Mouse (Mus musculus) midbrain, embryonic 11.5 days (tissue): ENCODE measurements around the gene Cenpq. TPM values are rescaled to one million over a fixed set of nuclear protein-coding genes. Genes with fewer than 3 reads are reported as not detected.

ENCODE experiments used
- ATAC-seq: fragments of 200-750 bp; cut with Nextera tagmentation; 2 replicates; pipeline ENCODE4 v1.8.0; 2017; ENCODE audit warnings: moderate TSS enrichment, moderate library complexity; ENCODE audit not compliant: low FRiP score
- DNase-seq: peaks from one replicate; pipeline ENCODE4 v3.0.0; 2015; ENCODE audit warnings: low spot score; ENCODE audit errors: missing footprints
- H3K27ac ChIP-seq: fragments of 300-500 bp; sonication (generic); 2 replicates; pipeline ENCODE4 v1.5.1; 2014; ENCODE audit warnings: low read depth, low read length
- H3K27me3 ChIP-seq: fragments of 300-500 bp; sonication (generic); 2 replicates; pipeline ENCODE4 v1.6.1; 2014; ENCODE audit warnings: mild to moderate bottlenecking, low read length, moderate library complexity, mixed read lengths; ENCODE audit not compliant: control insufficient read depth, insufficient read depth
- H3K36me3 ChIP-seq: fragments of 300-500 bp; sonication (generic); 2 replicates; pipeline ENCODE4 v1.6.1; 2014; ENCODE audit warnings: mild to moderate bottlenecking, low read length, moderate library complexity, mixed read lengths; ENCODE audit not compliant: control insufficient read depth, insufficient read depth
- H3K4me1 ChIP-seq: fragments of 300-500 bp; sonication (generic); 2 replicates; pipeline ENCODE4 v1.6.1; 2014; ENCODE audit warnings: low read length; ENCODE audit not compliant: control insufficient read depth, insufficient read depth
- H3K4me2 ChIP-seq: fragments of 300-500 bp; sonication (generic); 2 replicates; pipeline ENCODE4 v1.6.1; 2014; ENCODE audit warnings: mild to moderate bottlenecking, moderate library complexity
- H3K4me3 ChIP-seq: fragments of 300-500 bp; sonication (generic); 2 replicates; pipeline ENCODE4 v1.5.1; 2014; ENCODE audit warnings: low read depth, low read length
- H3K9ac ChIP-seq: fragments of 300-500 bp; sonication (generic); 2 replicates; pipeline ENCODE4 v1.6.1; 2014; ENCODE audit warnings: low read length
- H3K9me3 ChIP-seq: fragments of 300-500 bp; sonication (generic); 2 replicates; pipeline ENCODE4 v1.6.1; 2016; ENCODE audit warnings: low read length; ENCODE audit not compliant: control insufficient read depth
- WGBS: fragments of 180-500 bp; shearing (Covaris S2); extraction: QIAGEN DNeasy Blood & Tissue Kit; methylation state at CpG from one replicate; pipeline ENCODE4 v1.1.7; 2014; 5-methylcytosine and 5-hydroxymethylcytosine counted together
- polyA plus RNA-seq: library from polyadenylated mRNA; unstranded; fragments of >200 nt; fragmentation: Nextera tagmentation; extraction: Ambion mirVana; gene quantifications from 2 replicates; pipeline ENCODE4 v1.2.1, GENCODE M21; 2014

The Cenpq gene
- polyA plus RNA-seq, 1 experiment from 2014 or later = 44.1 TPM

DNA sequence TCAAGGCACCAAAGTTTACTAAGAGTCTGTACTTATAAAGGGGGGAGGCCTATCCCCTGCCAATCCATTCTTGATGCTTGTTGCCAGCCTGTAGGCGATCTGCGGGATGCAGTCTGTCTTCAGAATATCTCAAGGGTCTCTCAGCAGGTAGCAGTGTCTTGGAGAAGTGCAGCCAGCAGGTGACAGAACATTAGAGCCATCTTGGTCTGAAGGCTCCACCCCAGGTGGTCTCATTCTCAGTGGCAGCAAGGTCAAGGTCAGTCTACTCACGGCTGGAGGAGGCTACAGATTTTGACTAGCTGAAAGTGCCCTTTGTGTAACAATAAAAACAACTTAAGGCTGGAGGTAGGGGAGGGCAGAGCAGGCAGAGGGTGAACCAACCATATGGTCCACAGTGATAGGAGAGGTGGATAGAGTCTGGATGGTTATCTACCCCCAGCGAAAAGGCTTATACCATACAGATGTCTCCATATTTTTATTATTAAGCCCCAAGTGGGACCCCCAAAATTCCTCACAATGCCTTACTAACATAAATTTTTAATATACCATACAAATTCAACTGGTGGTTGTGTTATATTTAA, 35.0 kb downstream of the Cenpq start:
- Histone ChIP-seq H3K4me2 (no peak overlapping the region), H3K4me3 (no peak overlapping the region), H3K36me3 (no peaks in the 10 kb centered on the region), H3K27ac (no peak overlapping the region), H3K4me1 (peaks cover 3% of the 10 kb centered on the region; the same call in 1 of the 2 replicates), H3K9me3 (no peaks in the 10 kb centered on the region), H3K27me3 (no peaks in the 10 kb centered on the region), H3K9ac (no peak overlapping the region)
- 47% methylated on average over 4 of the region's 4 CpGs for WGBS
- no peak for DNase-seq
- ATAC-seq = no peak

- DNase-seq = peak; percentile 85
- Histone ChIP-seq H3K4me3 (no peak overlapping the region), H3K9me3 (no peaks in the 10 kb centered on the region), H3K36me3 (no peaks in the 10 kb centered on the region), H3K4me1 (no peaks in the 10 kb centered on the region), H3K27ac (no peak overlapping the region), H3K4me2 (no peak overlapping the region), H3K27me3 (no peaks in the 10 kb centered on the region), H3K9ac (no peak overlapping the region)
- 0 out of 2 replicates have a peak, but pooled peaks have one; percentile 69 for ATAC-seq
- 78% methylated on average over 1 of the region's 1 CpGs for WGBS
These were observed 38.0 kb downstream of the Cenpq start for GRCm38 (mm10) chr17:40896863-40897262.

DNA sequence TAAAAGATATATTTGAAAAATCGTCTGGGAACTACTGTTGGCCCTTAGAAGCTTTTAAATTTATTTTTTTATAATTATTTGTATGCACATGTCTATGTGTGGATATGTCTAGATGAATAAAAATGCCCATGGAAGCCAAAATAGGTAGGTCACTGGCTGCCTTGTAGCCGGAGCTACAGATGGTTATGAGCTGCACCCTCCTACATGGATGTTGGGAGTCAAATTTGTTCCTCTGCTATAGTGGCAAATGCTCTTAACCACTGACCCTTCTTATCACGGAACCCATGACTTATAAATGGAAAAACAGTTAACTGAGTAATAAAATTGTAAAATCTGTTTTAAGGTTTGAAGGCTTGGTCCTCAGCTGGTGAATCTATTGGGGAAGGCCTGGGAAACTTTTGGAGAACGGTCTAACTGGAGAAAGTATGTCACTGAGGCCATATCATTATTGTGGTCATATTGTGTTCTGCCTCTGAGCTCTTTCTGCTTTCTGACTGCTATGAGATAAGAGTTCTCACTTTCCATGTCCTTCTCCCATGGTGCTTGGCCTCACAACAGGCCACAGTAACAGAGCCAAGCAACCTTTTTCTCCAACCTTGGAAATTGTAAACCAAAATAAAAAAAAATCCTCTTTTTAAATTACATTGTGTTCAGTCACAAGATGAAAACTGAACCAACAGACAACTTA, 46.9 kb downstream of the Cenpq start:
- 83% methylated on average over 4 of the region's 4 CpGs for WGBS
- ATAC-seq = no peak

GRCm38 (mm10) chr17:40885155-40885554, 49.7 kb downstream of the Cenpq start:
- WGBS = 87% methylated on average over 4 of the region's 4 CpGs
- Histone ChIP-seq H3K27ac (no peak overlapping the region), H3K9ac (no peak overlapping the region), H3K27me3 (no peaks in the 10 kb centered on the region), H3K4me1 (no peaks in the 10 kb centered on the region), H3K36me3 (no peaks in the 10 kb centered on the region), H3K9me3 (no peaks in the 10 kb centered on the region), H3K4me2 (no peak overlapping the region), H3K4me3 (no peak overlapping the region)
- no peak for ATAC-seq
- no peak for DNase-seq

More for the DNA sequence above, 46.9 kb downstream of the Cenpq start:
- Histone ChIP-seq H3K9ac (no peak overlapping the region), H3K36me3 (no peaks in the 10 kb centered on the region), H3K27me3 (no peaks in the 10 kb centered on the region), H3K9me3 (no peaks in the 10 kb centered on the region), H3K27ac (no peak overlapping the region), H3K4me2 (no peak overlapping the region), H3K4me1 (no peaks in the 10 kb centered on the region), H3K4me3 (no peak overlapping the region)
- DNase-seq = no peak

DNA sequence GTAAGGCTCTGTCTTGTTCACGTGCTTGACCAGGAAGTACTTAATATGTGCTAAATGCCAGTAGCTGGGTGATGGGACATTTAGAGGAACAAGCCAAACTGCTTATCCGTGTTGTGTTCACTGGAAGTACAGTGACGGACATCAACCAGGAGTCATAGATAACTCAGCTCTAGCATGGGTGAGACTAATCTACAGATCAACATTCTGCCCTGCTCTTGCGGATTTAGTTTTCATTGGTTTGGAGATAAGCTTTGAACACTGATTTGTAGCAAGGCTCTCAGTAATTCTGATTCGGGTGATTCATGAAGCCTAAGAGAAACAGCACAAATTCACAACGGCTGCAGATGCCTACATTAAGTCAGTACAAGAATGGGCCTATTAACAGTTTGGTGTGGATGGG, 52.7 kb downstream of the Cenpq start:
- H3K4me1 ChIP-seq = no peaks in the 10 kb centered on the region; the same call in 1 of the 2 replicates
- no peak overlapping the region for H3K27ac ChIP-seq
- WGBS = 92% methylated on average over 6 of the region's 6 CpGs
- H3K9me3 ChIP-seq = no peaks in the 10 kb centered on the region
- no peak overlapping the region for H3K9ac ChIP-seq
- DNase-seq (no peak), ATAC-seq (no peak)
- H3K4me3 ChIP-seq = no peak overlapping the region
- H3K27me3 ChIP-seq = no peaks in the 10 kb centered on the region
- no peaks in the 10 kb centered on the region for H3K36me3 ChIP-seq
- no peak overlapping the region for H3K4me2 ChIP-seq

DNA sequence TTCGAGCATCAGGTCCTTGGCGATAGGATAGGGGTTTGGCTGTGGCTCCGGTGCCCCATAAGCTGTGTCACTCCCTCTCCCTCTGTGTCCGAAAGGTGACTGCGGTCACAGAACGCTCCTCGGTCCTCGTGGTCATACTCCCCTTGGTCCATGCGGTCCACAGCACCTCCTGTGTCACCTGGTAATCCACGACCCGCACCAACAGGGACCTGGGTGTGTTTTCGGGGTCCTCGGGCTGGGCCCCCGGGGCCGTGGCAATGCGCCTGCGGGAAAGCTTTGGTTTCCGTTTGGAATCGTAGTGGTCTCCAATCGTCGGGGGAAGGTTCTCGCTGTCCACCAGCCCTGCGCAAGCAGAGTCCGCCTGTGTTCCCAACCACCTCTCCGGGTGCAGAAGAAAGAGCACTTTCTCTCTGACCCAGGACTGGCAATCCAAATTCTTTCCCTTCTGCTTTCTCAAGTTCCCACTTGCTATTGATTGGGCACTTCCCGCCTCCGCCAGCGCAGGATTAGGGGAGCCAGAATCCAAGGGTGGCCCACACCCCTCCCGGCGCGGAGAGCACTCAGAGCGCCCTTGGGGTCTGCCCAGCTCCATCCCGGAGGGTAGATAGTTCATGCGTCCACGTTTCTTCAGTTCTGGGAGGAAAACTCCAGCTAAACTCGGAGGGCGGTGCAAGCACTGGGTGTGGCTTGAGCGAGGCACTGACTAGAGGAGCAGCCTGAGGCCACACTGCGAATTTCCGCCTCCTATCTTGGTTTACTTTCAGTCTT, 54.7 kb downstream of the Cenpq start, which contains the start of gene 9130008F23Rik:
9130008F23Rik (minus strand) TSS at position 636 of the 768 bp plus-strand sequence.
- under 1% methylated on average over 40 of the region's 40 CpGs for WGBS
- Histone ChIP-seq H3K36me3 (no peaks in the 10 kb centered on the region), H3K9ac (peak within 1 kb of the TSS; percentile 65), H3K27ac (no peak within 1 kb of the TSS), H3K4me2 (peak within 1 kb of the TSS; percentile 89), H3K4me3 (peak within 1 kb of the TSS; percentile 49), H3K9me3 (no peaks in the 10 kb centered on the region), H3K27me3 (no peaks in the 10 kb centered on the region), H3K4me1 (no peaks in the 10 kb centered on the region; the same call in 1 of the 2 replicates)
- peak; percentile 77 for ATAC-seq
- peak; percentile 95 for DNase-seq

DNA sequence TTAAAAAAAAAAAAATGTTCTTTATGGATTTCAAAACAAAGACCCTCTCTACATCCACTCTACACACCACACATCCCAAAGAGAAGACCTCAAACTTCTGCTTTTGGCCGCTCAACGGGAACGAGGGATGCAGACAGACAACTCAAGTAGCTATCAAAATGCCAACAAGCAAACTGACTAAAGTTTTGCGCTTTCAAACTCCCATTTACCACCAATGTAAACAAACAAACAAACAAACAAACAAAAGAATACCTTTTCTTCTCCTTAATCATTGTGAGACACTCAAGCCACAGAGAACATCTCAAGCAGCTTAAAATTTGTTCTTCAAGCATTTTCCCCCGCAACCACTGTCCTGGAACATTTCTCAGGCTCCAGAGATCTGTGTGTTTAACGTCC, 55.3 kb downstream of the Cenpq start:
- no peak for ATAC-seq
- H3K36me3 ChIP-seq = no peaks in the 10 kb centered on the region
- 9% methylated on average over 6 of the region's 6 CpGs for WGBS
- DNase-seq = no peak
- no peak overlapping the region for H3K27ac ChIP-seq
- peak overlapping the region; percentile 65 for H3K9ac ChIP-seq
- peak overlapping the region; percentile 89 for H3K4me2 ChIP-seq
- no peaks in the 10 kb centered on the region; the same call in 1 of the 2 replicates for H3K4me1 ChIP-seq
- no peaks in the 10 kb centered on the region for H3K9me3 ChIP-seq
- H3K4me3 ChIP-seq = peak overlapping the region; percentile 49
- H3K27me3 ChIP-seq = no peaks in the 10 kb centered on the region

- Histone ChIP-seq H3K4me1 (no peaks in the 10 kb centered on the region; the same call in 1 of the 2 replicates), H3K36me3 (no peaks in the 10 kb centered on the region), H3K27me3 (no peaks in the 10 kb centered on the region), H3K4me3 (no peak overlapping the region), H3K9me3 (no peaks in the 10 kb centered on the region), H3K4me2 (no peak overlapping the region), H3K9ac (no peak overlapping the region), H3K27ac (no peak overlapping the region)
- no peak for DNase-seq
- no peak for ATAC-seq
- 42% methylated on average over 3 of the region's 3 CpGs for WGBS
These were observed 57.1 kb downstream of the Cenpq start for GRCm38 (mm10) chr17:40877741-40878140.

DNA sequence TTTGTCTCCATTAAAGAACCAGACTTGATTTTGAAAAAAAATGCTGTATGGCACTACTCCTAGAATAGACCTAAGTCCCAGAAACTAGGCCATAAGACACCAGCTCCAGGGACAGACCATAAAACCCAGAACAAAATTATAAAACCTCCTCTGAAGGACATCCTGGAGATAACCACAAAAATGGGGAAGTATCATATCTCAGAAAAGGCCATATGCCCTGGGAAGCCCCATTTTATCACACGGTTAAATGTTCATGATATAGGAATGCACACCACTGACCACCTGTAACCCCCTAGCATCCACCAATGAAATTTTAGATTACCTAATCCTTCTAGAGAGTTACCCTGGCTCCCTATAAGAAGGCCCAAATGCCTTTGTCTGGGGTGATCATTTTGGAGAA, 59.3 kb downstream of the Cenpq start:
- ATAC-seq = no peak
- no peak overlapping the region for H3K4me2 ChIP-seq
- no peak overlapping the region for H3K4me3 ChIP-seq
- DNase-seq = no peak
- no peaks in the 10 kb centered on the region for H3K27me3 ChIP-seq
- no peak overlapping the region for H3K27ac ChIP-seq
- H3K9me3 ChIP-seq = no peaks in the 10 kb centered on the region
- no peaks in the 10 kb centered on the region; the same call in 1 of the 2 replicates for H3K4me1 ChIP-seq
- H3K36me3 ChIP-seq = no peaks in the 10 kb centered on the region
- 92% methylated on average over 1 of the region's 1 CpGs for WGBS
- no peak overlapping the region for H3K9ac ChIP-seq
